Mouse (Mus musculus) kidney, postnatal 14 days (tissue): ENCODE data around the gene Spint5.

Experiments
- DNase-seq: peaks from one replicate; pipeline ENCODE4 v3.0.0; 2022; ENCODE audit warnings: mixed read lengths

Gene Spint5

GRCm38 (mm10) chr2:164737377-164738090 is 22.4 kb downstream of the Spint5 start:
- peak; percentile 25 for DNase-seq

GRCm38 (mm10) chr2:164739876-164740275 is 24.8 kb downstream of the Spint5 start:
- DNase-seq: no peak

- no peak for DNase-seq
These were observed 29.9 kb downstream of the Spint5 start for GRCm38 (mm10) chr2:164744987-164745386.

- peak; percentile 97 for DNase-seq
These were observed 30.9 kb downstream of the Spint5 start, which contains the start of the genes Wfdc3 and Dnttip1 for GRCm38 (mm10) chr2:164745843-164746479. TSS of gene Wfdc3 (minus strand) at chr2:164745931. TSS of gene Dnttip1 (plus strand) at chr2:164745983.

GRCm38 (mm10) chr2:164746693-164747092 is 31.6 kb downstream of the Spint5 start:
- DNase-seq: no peak

- no peak for DNase-seq
These were observed 33.1 kb downstream of the Spint5 start for GRCm38 (mm10) chr2:164748191-164748590.

- DNase-seq: no peak
These were observed 33.9 kb downstream of the Spint5 start for GRCm38 (mm10) chr2:164748991-164749390.

GRCm38 (mm10) chr2:164752454-164752853 is 37.3 kb downstream of the Spint5 start:
- no peak for DNase-seq

GRCm38 (mm10) chr2:164754105-164754504 is 39.0 kb downstream of the Spint5 start:
- no peak for DNase-seq

- no peak for DNase-seq
These were observed 39.7 kb downstream of the Spint5 start for GRCm38 (mm10) chr2:164754800-164755199.

- DNase-seq: no peak
These were observed 42.7 kb downstream of the Spint5 start for GRCm38 (mm10) chr2:164757841-164758240.

GRCm38 (mm10) chr2:164758692-164759091 is 43.6 kb downstream of the Spint5 start:
- DNase-seq: no peak

GRCm38 (mm10) chr2:164760059-164760833 is 45.1 kb downstream of the Spint5 start:
- no peak for DNase-seq

GRCm38 (mm10) chr2:164761502-164761901 is 46.4 kb downstream of the Spint5 start:
- DNase-seq: no peak

- DNase-seq: no peak
These were observed 46.9 kb downstream of the Spint5 start for GRCm38 (mm10) chr2:164761971-164762370.

GRCm38 (mm10) chr2:164762593-164762992 is 47.5 kb downstream of the Spint5 start:
- DNase-seq: no peak

GRCm38 (mm10) chr2:164765841-164766240 is 50.7 kb downstream of the Spint5 start:
- no peak for DNase-seq
